Mouse (Mus musculus): ENCODE measurements around the gene Muc13.
A peak's percentile ranks its signal among the peaks of the same experiment; 100 is the strongest.

The Muc13 gene

GRCm38 (mm10) chr16:33793846-33794791, at the start of gene Muc13:
Muc13 (plus strand) TSS chr16:33794037.
- no peak for DNase-seq

- DNase-seq, result no peak
Measured at GRCm38 (mm10) chr16:33744622-33745419, 49.0 kb upstream of the Muc13 start.

GRCm38 (mm10) chr16:33745457-33745856, 48.4 kb upstream of the Muc13 start:
- no peak for DNase-seq

- DNase-seq, result no peak
Measured at GRCm38 (mm10) chr16:33746074-33746676, 47.7 kb upstream of the Muc13 start.

GRCm38 (mm10) chr16:33747346-33747954, 46.4 kb upstream of the Muc13 start:
- DNase-seq, result no peak

- no peak for DNase-seq
Measured at GRCm38 (mm10) chr16:33747994-33748393, 45.8 kb upstream of the Muc13 start.

- DNase-seq, result no peak
Measured at GRCm38 (mm10) chr16:33751152-33751551, 42.7 kb upstream of the Muc13 start.

- DNase-seq, result peak; percentile 95
Measured at GRCm38 (mm10) chr16:33751590-33751989, 42.2 kb upstream of the Muc13 start.

- DNase-seq, result peak; percentile 96
Measured at GRCm38 (mm10) chr16:33752904-33753578, 40.8 kb upstream of the Muc13 start.

GRCm38 (mm10) chr16:33755293-33755692, 38.5 kb upstream of the Muc13 start:
- DNase-seq, result no peak

- DNase-seq, result no peak
Measured at GRCm38 (mm10) chr16:33755961-33756360, 37.9 kb upstream of the Muc13 start.

- no peak for DNase-seq
Measured at GRCm38 (mm10) chr16:33756396-33756795, 37.4 kb upstream of the Muc13 start.

- DNase-seq, result no peak
Measured at GRCm38 (mm10) chr16:33759207-33759606, 34.6 kb upstream of the Muc13 start.

GRCm38 (mm10) chr16:33760542-33760941, 33.3 kb upstream of the Muc13 start:
- DNase-seq, result no peak

GRCm38 (mm10) chr16:33760996-33761395, 32.8 kb upstream of the Muc13 start:
- DNase-seq, result no peak

GRCm38 (mm10) chr16:33764501-33765193, 29.2 kb upstream of the Muc13 start:
- no peak for DNase-seq

- no peak for DNase-seq
Measured at GRCm38 (mm10) chr16:33765477-33765876, 28.4 kb upstream of the Muc13 start.

- no peak for DNase-seq
Measured at GRCm38 (mm10) chr16:33766309-33766708, 27.5 kb upstream of the Muc13 start.

- no peak for DNase-seq
Measured at GRCm38 (mm10) chr16:33766757-33767156, 27.1 kb upstream of the Muc13 start.

- DNase-seq, result peak; percentile 92
Measured at GRCm38 (mm10) chr16:33768491-33769278, 25.2 kb upstream of the Muc13 start.

GRCm38 (mm10) chr16:33769848-33770247, 24.0 kb upstream of the Muc13 start:
- no peak for DNase-seq

Measured in heart, adult 11 months (tissue).